Mouse (Mus musculus) thymus, adult 2 months (tissue): Measurements from ENCODE around the gene Anks1b. TPM values are rescaled to one million over a fixed set of nuclear protein-coding genes. Genes with fewer than 3 reads are reported as not detected.

Experiments used
- DNase-seq: peaks from one replicate; pipeline ENCODE4 v3.0.0; 2021
- H3K27ac ChIP-seq: fragments of 200-500 bp; 2 replicates; pipeline ENCODE4 v1.5.1; 2012; ENCODE audit warnings: low read length, control low read depth; ENCODE audit not compliant: control insufficient read depth, insufficient read depth
- H3K27me3 ChIP-seq: fragments of 200-500 bp; 2 replicates; pipeline ENCODE4 v1.6.1; 2012; ENCODE audit warnings: mild to moderate bottlenecking, low read length, moderate library complexity, mixed read lengths; ENCODE audit not compliant: control insufficient read depth, insufficient read depth
- H3K36me3 ChIP-seq: fragments of 200-500 bp; 2 replicates; pipeline ENCODE4 v1.6.1; 2012; ENCODE audit warnings: mild to moderate bottlenecking, low read length, moderate library complexity; ENCODE audit not compliant: control insufficient read depth, insufficient read depth
- H3K4me1 ChIP-seq: fragments of 200-500 bp; replicated peaks from 2 replicates; pipeline ENCODE4 v1.6.1; 2012; ENCODE audit warnings: low read length; ENCODE audit not compliant: control insufficient read depth, insufficient read depth
- H3K4me3 ChIP-seq: fragments of 200-500 bp; 2 replicates; pipeline ENCODE4 v1.5.1; 2012; ENCODE audit warnings: mild to moderate bottlenecking, low read length, control low read depth, moderate library complexity; ENCODE audit not compliant: control insufficient read depth, insufficient read depth
- CTCF ChIP-seq: fragments of 200-500 bp; IDR thresholded peaks from 2 replicates; pipeline ENCODE4 v1.5.1; 2012; ENCODE audit warnings: mild to moderate bottlenecking, control low read depth, low read length, moderate library complexity, borderline replicate concordance; ENCODE audit not compliant: control insufficient read depth, poor library complexity, insufficient read depth; ENCODE audit errors: extremely low read depth
- POLR2A ChIP-seq: fragments of 200-500 bp; IDR thresholded peaks from 2 replicates; pipeline ENCODE4 v1.6.1; 2012; ENCODE audit warnings: mild to moderate bottlenecking, low read length, control low read depth, moderate library complexity; ENCODE audit not compliant: control insufficient read depth, poor library complexity, insufficient read depth; ENCODE audit errors: extremely low read depth
- WGBS: fragments of 180-500 bp; shearing (Covaris S2); methylation state at CpG from one replicate; pipeline ENCODE4 v1.1.7; 2018; 5-methylcytosine and 5-hydroxymethylcytosine counted together
- polyA plus RNA-seq: library from polyadenylated mRNA; depleted of rRNA; stranded (reverse); fragments of >200 nt; gene quantifications from 2 replicates; pipeline ENCODE4 v1.2.3, GENCODE M21; 2012

The Anks1b gene
- polyA plus RNA-seq, 1 experiment = 0.24 TPM

DNA sequence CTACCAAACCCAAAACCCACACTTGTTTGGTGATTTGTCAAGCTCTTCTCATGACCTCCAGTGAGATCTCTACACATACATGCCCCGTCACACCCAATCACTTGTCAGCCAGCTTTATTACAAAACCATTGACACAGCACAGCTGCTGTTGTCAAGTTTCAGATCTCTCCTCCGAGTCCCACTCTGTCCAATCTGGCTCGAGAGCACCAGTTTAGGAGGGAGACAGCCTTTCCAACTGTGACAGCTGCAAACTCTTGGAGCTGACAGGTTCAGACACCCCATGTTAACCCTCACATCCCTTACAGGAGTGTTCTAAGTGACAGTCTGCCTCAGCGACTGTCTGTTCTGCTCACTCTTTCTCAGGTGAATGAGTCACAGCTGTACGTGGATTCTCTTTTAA lies 239.4 kb downstream of the Anks1b start:
- no peak overlapping the region for H3K4me3 ChIP-seq
- no peaks in the 10 kb centered on the region for H3K27me3 ChIP-seq
- TF ChIP-seq CTCF = no peak
- no peaks in the 10 kb centered on the region for H3K36me3 ChIP-seq
- no peaks in the 10 kb centered on the region for H3K4me1 ChIP-seq
- no peak for DNase-seq
- no peak overlapping the region for H3K27ac ChIP-seq
- WGBS = 81% methylated on average over 5 of the region's 5 CpGs

DNA sequence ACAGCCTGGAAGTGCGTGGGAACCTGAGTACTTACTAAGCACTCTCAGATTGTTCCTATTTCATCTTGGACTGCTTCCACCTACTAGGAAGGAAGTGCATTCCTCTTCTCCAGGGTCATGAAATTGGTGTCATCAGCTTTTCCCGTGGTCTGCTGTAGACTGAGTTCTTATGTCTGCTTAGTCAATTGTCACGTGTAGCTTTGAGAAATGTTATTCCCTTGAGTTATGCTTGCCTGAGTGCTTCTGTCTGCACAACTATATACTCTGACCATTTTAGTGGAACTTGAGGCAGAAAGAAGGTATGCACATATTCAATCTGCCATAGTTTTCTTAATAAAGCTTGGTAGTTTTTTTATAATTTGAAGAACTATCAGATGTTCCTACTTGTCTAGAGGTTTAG lies 243.6 kb downstream of the Anks1b start:
- WGBS = 82% methylated on average over 3 of the region's 3 CpGs
- no peak for DNase-seq
- no peaks in the 10 kb centered on the region for H3K27me3 ChIP-seq
- TF ChIP-seq POLR2A (no peak), CTCF (no peak)
- no peak overlapping the region for H3K4me3 ChIP-seq
- H3K4me1 ChIP-seq = no peaks in the 10 kb centered on the region
- H3K36me3 ChIP-seq = no peaks in the 10 kb centered on the region
- no peak overlapping the region for H3K27ac ChIP-seq

DNA sequence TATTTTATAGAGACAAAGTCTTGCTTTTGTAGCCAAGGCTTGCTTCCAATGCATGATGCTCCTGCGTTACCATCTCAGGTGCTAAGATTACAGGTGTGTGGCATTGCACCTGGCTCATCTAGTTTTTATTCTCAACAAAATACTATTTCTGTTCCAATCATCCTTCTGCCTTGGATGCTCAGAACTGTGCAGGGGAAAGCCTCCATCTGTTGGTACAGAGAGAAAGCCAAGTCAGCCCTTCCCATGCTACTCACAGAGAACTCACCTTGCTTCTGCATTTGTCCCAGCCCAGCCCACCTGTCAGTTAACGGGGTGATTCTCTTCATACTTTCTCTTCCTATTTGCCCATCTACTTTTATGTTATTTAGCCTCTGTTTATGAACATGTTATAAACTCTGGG lies 244.5 kb downstream of the Anks1b start:
- DNase-seq = no peak
- Histone ChIP-seq H3K4me1 (no peaks in the 10 kb centered on the region), H3K27ac (no peak overlapping the region), H3K27me3 (no peaks in the 10 kb centered on the region), H3K36me3 (no peaks in the 10 kb centered on the region), H3K4me3 (no peak overlapping the region)
- WGBS = 90% methylated on average over 2 of the region's 2 CpGs
- TF ChIP-seq POLR2A = no peak
- no peak for TF ChIP-seq CTCF

DNA sequence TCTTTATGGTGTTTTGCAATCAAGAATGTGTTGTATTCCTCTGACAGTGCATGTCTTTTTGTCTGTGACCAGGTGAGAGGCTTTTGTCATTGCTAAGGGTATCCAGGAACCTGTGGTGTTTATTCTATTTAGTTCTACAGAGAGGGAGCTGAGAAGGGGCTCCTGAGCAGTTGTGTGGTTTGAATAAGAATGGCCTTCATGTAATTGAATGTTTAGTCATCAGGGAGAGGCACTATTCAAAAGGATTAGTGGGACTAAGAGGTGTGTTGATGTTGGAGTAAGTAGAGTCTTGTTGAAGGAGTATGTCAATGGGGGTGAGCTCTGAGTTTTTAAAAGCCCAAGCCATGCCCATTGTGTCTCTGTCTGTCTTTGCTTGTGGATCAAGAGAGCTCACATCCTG lies 264.2 kb downstream of the Anks1b start:
- no peak for DNase-seq
- Histone ChIP-seq H3K4me1 (no peaks in the 10 kb centered on the region), H3K4me3 (no peak overlapping the region), H3K36me3 (no peaks in the 10 kb centered on the region), H3K27me3 (no peaks in the 10 kb centered on the region), H3K27ac (no peak overlapping the region)
- TF ChIP-seq CTCF (no peak), POLR2A (no peak)

DNA sequence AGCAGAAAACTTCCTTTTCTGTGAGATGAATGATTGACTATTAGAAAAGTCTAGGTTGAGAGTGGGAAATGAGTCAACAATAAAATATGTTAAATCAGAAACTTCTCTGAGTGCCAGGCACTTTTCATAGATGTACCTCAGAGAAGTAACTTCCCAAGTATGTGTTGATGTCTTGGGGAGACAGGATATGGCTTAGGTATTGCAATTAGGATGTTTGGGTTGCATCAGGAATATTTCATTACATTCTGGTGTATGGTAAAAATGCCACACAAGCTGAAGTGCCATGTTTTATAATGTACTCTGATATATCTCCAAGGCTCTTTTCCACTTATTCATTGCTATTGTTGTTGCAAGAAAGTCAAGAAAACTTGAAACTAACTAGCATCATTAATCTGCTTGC lies 267.6 kb downstream of the Anks1b start:
- H3K36me3 ChIP-seq = no peaks in the 10 kb centered on the region
- H3K4me3 ChIP-seq = no peak overlapping the region
- H3K27ac ChIP-seq = no peak overlapping the region
- no peaks in the 10 kb centered on the region for H3K4me1 ChIP-seq
- DNase-seq = no peak
- TF ChIP-seq CTCF (no peak), POLR2A (no peak)
- no peaks in the 10 kb centered on the region for H3K27me3 ChIP-seq

DNA sequence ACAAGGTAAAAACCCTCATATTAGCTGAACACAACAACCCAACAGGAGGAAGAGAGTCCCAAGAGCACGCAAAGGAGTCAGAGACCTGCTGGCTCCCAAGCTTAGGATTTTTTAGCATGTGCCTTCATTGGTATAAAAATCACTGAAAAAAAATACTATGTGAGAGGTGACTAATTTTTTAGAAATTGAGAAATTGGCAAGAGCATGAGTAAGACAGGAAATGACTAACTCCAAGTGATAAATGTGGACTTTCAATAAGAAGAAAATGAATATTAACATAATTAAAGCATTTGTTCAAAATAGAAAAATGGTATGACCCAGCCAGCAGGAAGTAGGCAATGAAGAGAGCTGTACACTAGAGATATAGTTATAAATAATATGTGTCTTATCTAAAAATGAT lies 271.1 kb downstream of the Anks1b start:
- H3K4me1 ChIP-seq = no peaks in the 10 kb centered on the region
- H3K36me3 ChIP-seq = no peaks in the 10 kb centered on the region
- no peak overlapping the region for H3K4me3 ChIP-seq
- no peak for DNase-seq
- H3K27ac ChIP-seq = no peak overlapping the region
- H3K27me3 ChIP-seq = no peaks in the 10 kb centered on the region
- WGBS = 96% methylated on average over 1 of the region's 1 CpGs
- TF ChIP-seq POLR2A (no peak), CTCF (no peak)

DNA sequence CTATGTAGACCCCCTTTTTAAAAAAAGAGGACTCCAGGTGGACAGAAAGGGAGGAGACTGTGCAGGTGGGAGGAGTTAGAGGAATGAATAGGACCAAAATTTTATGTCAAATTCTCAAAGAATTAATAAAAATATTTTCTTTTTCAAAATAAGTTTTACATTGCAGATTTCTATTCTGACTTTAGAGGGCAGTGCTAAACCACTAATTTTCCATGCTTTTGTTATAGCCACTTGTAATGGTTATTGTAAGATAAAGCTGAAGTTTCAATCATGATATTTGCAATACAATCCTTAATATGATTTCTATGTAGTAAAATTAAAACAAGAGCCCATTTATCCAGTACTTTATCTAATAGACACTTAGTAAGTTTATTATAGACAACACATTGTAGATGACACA lies 278.2 kb downstream of the Anks1b start:
- TF ChIP-seq POLR2A (no peak), CTCF (no peak)
- H3K36me3 ChIP-seq = no peaks in the 10 kb centered on the region
- no peaks in the 10 kb centered on the region for H3K4me1 ChIP-seq
- no peak for DNase-seq
- H3K27ac ChIP-seq = no peak overlapping the region
- H3K4me3 ChIP-seq = no peak overlapping the region
- no peaks in the 10 kb centered on the region for H3K27me3 ChIP-seq
